Mouse (Mus musculus) mouse trophoblast stem cell (cell line): ENCODE data around the gene Ube2r2.

Experiments used
- in situ Hi-C, 2 experiments: fragments of 300-500 bp; cut with MseI, MboI; formaldehyde crosslinking; loops; 2 replicates in 1 of 2; 3 replicates in 1 of 2; pipeline ENCODE4 v1.15.1; 2025

Ube2r2 gene

DNA sequence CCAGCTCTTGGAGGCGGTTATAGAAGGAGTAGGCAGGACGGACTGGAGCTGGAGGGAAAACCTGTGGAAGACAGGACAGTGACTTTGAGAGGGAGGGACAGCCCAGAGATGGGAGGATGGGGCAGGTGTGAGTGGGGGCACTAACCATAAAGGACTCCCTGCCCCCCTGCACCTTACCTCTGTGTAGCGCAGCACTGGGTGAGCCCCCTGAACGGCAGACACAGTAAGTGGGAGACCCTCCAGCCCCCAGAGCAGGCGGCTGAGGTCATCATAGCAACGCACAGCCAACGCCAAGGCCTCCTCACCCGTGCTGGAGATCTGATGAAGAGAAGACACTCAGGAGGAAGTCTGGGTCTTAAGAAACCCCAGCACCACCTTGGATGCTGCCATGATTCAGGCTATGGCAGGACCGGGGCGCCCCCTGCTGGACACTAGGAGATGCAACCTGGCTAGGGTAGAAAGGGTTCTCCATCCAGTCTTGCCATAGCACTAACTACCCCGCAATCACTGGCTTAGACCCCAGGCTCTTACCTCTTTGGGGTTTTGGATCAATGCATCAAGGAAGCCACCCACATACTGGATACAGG is 16.7 kb upstream of the Ube2r2 start:
- in situ Hi-C loops: loop anchor here (5.0 kb wide), 1 partner anchor 66 kb away; no protein-coding TSS in a partner anchor

DNA sequence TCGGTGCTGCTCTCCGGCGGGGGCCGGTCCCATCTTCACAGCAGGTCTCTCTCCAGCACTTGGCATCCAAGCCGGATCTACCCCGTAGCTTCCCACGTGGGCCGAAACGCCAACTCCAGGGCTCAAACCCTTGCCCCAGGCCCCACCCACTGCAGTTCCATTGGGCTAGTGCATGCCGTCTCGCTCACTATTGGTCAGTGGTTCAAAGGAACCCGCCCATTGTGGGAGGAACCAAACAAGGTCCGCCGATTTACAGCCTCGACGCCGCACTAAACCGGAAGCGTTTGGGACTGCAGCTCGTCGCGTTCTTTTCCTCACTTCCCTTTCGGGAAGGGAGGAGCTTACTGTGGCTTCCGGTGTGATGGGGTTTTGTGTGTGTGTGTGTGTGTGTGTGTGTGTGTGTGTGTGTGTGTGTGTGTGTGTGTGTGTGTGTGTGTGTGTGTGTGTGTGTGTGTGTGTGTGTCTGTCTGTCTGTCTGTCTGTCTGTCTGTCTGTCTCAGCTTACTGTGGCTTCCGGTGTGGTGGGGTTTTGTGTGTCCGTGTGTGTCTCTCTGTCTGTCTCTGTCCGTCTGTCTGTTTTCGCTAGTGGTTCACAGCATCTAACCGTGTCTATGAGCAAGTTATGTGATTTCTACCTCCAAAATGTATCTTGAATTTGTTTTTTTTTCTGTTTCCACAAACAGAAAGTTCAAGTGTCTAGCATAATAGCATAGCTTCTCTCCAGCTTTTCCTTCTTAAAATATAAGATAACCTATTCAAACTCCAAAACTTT is 11.2 kb upstream of the Ube2r2 start, which contains the start of gene Nol6:
Nol6 (minus strand) TSS at position 276 of the 772 bp plus-strand sequence.
- in situ Hi-C loops: no loop called here

DNA sequence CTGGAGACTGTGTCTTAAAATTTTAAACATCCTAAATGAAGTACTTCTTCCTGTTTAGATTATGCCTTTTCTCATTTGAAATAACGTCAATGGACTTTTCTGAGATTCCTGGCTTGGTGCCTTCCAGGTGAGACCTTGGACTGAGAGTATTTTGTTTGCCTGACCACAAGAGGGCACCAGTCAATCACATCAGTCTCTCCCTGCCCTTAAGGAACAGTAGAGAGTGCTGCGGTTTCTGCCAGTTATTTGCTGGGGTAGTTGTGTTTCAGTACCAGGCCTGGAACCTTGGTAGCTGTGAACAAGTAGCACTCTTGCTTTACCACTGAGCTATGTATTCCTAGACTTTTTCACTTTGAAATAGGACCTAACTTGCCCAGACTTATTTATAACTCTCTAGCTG is 6.1 kb upstream of the Ube2r2 start:
- in situ Hi-C loops: loop anchor here in 1 of 2 experiments (5.0 kb wide), 1 partner anchor 38 kb away; no protein-coding TSS in a partner anchor

- in situ Hi-C loops: loop anchor here in 1 of 2 experiments (5.0 kb wide), 1 partner anchor 37 kb away; no protein-coding TSS in a partner anchor
Observed at GRCm38 (mm10) chr4:41129836-41130235, 5.7 kb upstream of the Ube2r2 start.

DNA sequence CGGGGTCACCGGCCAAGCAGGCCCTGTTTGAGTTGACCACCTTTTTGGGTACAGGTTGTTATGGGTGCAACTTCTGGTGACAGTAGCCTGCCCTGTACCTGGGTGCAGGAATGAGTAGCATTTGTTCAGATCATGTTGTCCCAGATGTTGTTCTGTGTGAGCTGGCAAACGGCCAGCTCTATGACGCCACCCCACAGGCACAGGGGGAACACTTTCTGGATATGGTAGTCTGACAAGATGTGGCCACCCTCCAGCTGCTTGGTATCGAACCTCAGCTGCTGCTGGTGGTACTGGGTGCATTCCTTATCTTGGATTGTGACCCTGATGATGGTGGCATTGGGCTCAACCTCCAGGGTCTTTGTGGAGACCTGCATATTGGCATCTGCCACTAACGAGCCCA is 3.1 kb upstream of the Ube2r2 start:
- in situ Hi-C loops: no loop called here

DNA sequence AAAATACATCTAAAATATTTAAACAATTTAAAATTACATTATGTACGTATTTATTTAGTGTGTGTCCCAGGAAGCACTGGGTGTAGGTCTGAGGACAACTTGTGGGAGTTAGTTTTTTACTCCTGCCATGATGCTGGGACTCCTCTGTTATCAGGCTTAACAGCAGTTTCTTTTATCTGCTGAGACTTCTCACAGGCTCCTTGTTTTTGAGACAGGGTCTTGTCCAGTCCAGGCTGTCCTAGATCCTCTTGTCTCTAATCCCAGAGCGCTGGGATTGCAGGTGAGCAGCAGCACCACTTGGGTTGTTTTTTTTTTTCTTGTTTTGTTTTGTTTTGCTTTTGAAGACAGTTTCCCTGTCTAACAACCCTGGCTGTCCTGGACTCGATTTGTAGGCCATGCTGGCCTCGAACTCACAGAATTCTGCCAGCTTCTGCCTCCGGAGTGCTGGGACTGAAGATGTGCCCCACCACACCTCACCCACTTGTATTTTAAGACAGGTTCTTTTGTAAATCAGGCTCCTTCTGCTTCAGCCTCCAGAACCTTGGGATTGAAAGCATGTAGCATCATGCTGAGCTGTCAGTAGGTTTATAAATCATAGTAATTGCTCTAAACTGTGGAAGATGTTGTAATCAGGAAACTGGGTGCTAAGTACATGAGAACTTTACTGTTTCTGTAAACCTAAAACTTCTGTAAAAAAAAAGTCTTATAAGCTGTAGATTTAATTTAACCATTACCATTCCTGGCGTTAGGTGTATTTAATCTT is 1.8 kb upstream of the Ube2r2 start:
- in situ Hi-C loops: no loop called here

DNA sequence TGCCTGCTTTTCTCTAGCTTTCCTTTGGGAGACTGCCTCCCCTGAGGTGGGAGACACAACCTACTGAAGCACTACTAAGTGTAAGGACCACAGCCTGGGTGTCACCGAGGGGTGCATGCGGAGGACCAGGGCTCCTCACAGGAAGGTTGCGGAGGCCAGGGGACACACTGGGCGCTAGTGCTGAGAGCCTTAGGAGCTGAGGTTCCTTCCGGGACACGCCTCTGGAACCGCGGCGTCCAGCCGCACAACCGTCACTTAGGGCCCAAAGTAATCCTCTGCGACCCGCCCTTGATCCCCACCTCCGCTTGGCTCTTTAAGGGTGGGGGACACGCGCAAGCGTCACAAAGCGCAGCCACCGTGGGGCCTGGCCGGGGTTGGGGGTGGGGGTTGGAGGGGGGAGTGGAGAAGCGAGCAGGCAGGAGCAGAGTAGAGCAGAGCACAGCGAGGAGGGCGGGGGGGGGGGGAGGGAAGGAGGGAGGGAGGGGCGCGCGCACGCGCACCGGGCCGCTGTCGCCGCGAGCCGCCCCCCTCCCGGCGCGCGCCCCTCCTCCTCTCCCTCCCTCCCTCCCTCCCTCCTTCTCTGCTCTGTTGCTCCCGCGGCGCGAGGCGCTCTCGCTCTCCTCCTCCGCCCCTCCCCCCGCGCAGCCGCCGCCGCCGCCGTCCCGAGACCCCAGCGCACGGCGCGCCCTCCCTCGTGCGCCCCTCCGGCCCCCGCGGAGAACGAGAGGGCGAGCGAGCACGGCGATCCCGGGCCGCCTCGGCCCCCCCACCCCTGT is 420 bp upstream of the Ube2r2 start:
- in situ Hi-C loops: no loop called here

GRCm38 (mm10) chr4:41136454-41136805 is 887 bp downstream of the Ube2r2 start:
- in situ Hi-C loops: no loop called here

- in situ Hi-C loops: no loop called here
Observed at GRCm38 (mm10) chr4:41136811-41137210, 1.3 kb downstream of the Ube2r2 start.

DNA sequence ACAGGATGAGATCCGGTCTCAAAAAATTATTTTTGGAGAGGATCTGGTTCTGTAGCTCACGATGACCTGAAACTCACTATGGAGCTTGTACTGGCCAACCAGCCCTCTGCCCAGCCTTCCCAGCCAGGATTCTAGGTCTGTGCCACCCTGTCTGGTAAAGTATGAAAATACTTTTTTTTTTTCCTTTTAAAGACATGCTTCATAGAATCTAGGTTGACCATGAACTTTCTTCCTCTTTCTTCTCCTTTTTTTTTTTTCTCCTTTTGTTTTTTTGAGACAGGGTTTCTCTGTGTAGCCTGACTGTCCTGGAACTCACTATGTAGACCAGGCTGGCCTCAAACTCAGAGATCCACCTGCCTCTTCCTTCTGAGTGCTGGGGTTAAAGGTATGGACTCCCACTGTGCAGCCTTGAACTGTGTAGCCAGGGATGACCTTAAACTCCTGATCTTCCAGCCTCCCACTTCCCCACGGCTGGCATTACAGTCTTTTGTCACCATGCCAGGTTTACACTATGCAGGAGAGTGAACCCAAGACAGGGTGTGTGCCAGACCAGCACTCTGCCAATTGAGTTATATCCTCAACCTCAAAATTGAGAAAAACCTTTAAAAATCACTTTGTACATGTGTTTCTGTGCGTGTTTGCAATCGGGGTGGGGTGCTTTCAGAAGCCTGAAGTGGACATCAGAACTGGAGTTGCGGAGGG is 4.8 kb downstream of the Ube2r2 start:
- in situ Hi-C loops: no loop called here

- in situ Hi-C loops: no loop called here
Observed at GRCm38 (mm10) chr4:41142601-41143000, 7.1 kb downstream of the Ube2r2 start.

DNA sequence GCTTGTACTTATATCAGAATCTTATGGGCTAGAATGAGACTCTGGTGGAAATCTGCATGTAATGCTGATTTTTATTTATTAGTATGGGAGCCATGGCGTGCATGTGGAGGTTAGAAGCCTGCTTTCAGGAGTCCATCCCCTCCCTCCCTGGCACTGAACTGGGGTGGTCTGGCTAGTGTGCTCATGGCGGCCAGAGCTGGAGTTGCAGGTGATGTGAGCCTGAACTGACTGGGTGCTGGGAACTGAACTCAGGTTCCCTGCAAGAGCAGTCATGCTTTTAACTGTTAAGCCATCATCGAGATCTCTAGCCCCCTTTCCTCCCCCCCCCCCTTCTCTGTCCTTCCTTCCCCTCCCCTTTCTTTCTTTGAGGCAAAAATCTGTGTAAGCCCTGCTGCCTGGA is 14.3 kb downstream of the Ube2r2 start:
- in situ Hi-C loops: no loop called here

- in situ Hi-C loops: no loop called here
Observed at GRCm38 (mm10) chr4:41151186-41151585, 15.6 kb downstream of the Ube2r2 start.

DNA sequence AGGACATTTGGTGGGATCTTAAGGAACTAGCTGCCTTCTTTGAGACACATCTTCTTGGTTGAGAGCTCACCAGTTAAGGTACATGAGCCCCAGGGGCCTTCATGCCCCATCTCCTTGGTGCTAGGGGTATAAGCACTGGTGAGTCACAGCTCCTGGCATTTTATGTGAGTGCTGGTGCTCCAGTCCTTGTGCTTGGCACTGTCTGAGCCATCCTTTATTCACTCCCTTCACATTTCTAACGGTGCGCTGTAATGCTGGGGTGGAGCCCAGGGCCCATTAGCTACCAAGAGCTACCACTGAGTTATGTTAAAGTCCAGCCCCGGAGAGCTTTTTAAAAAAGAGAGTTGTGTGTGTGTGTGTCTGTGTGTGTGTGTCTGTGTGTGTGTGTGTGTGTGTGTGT is 17.6 kb downstream of the Ube2r2 start:
- in situ Hi-C loops: no loop called here

DNA sequence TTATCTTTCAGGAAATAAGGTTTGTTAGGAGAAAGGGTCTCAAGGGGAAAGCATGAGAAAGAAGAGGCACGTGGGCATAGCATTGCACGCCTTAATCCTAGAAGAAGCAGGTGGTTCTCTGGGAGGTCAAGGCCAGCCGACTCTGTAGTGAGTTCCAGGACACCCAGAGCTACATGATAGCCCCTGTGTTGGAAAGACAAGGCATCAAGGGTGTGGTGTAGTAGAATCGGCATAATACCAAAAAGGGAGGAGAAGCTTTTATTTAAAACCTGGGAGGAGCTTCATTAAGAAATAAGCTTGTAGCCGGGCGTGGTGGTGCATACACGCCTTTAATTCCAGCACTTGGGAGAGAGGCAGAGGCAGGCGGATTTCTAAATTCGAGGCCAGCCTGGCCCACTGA is 21.4 kb downstream of the Ube2r2 start:
- in situ Hi-C loops: no loop called here

- in situ Hi-C loops: no loop called here
Observed at GRCm38 (mm10) chr4:41158251-41158650, 22.7 kb downstream of the Ube2r2 start.

GRCm38 (mm10) chr4:41161232-41161631 is 25.7 kb downstream of the Ube2r2 start:
- in situ Hi-C loops: no loop called here

DNA sequence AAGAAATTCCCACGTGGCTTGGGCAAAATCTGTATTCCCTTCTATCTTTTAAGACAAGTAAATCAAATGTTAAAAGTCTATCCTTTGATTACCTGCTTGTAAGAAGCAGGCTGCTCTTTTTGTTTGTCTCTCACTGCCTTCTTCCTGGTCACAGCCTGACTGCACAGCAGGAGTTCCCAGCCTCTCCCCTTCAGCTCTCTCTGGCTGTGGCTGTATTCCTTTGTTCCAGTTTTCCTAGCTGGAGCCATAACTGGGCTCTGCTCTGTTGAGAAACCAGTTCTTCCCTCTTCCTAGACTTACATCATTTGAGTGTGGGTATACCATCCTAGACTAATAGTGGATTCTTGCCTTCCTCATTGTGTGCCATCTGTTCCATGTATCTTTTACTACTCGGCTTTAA is 29.4 kb downstream of the Ube2r2 start:
- in situ Hi-C loops: loop anchor here in 1 of 2 experiments (5.0 kb wide), 1 partner anchor 38 kb away; no protein-coding TSS in a partner anchor

DNA sequence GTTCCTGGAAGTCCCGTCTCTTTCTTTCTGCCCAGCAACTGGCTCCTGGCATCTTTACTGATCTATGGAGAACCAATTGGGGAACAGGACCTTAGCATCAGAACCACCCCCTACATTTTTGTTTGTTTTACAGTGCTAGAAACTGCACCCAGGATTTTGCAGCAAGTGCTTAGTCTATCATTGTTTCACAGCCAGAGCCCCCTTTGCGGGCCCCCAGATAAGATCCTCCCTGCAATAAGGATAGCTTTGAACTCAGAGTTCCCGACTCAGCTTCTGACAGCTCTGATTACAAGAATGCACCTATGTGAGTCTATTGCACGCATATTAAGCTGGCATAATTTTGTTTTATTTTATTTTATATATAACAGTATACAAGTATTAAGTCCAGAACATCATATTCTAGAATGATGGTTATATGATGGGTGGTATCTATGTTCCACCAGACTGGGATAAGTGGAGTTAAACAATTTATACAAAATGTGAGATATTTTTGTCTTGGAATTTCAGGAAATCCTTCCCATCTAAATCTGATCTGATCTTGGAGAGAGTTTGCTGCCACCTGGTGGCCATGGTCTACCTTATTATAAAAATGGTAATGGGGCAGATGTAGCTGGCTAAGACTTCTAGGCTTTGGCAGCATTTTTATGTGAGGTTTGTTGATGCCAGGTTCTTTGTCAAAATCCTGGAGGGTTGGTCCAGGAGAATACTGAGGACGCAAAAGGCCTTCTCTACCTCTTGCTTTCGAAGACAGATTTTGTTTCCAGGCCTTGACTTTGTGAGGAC is 30.3 kb downstream of the Ube2r2 start:
- in situ Hi-C loops: loop anchor here in 1 of 2 experiments (5.0 kb wide), 1 partner anchor 39 kb away; no protein-coding TSS in a partner anchor

DNA sequence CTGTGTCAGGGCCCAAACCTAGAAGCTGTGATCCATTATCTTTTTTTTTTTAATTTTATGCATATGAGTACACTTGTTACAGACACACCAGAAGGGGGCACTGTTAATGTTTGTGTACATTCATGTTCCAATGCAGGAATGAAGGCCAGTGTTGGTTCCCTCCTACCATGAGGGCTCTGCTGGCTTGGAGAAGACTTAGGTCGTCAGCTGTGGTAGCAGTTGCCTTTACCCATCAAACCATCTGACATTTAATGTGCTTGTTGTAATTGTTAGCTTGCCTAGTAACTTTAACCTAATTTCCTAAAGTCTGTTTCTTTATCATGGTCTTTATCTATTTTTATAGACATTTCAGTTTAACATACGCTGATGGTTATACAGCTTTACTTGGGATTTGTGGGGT is 35.4 kb downstream of the Ube2r2 start:
- in situ Hi-C loops: no loop called here
